Mouse (Mus musculus) embryo, embryonic 11 days (tissue): ENCODE results near the gene Apoh.
A peak's percentile ranks its signal among the peaks of the same experiment; 100 is the strongest.

Experiments
- DNase-seq: peaks from one replicate; pipeline ENCODE4 v3.0.0-alpha.2; 2015

Apoh gene

GRCm38 (mm10) chr11:108384920-108385665, 41.9 kb downstream of the Apoh start:
- peak; percentile 37 for DNase-seq

GRCm38 (mm10) chr11:108385666-108386024, 42.5 kb downstream of the Apoh start:
- DNase-seq: no peak

GRCm38 (mm10) chr11:108395061-108395460, 51.9 kb downstream of the Apoh start:
- no peak for DNase-seq

GRCm38 (mm10) chr11:108396076-108396829, 53.1 kb downstream of the Apoh start:
- DNase-seq: no peak

GRCm38 (mm10) chr11:108409876-108410644, 66.9 kb downstream of the Apoh start:
- DNase-seq: no peak

- no peak for DNase-seq
Measured at GRCm38 (mm10) chr11:108416360-108416759, 73.2 kb downstream of the Apoh start.

GRCm38 (mm10) chr11:108418540-108418939, 75.4 kb downstream of the Apoh start:
- peak; percentile 77 for DNase-seq

GRCm38 (mm10) chr11:108419242-108419641, 76.1 kb downstream of the Apoh start:
- no peak for DNase-seq

- DNase-seq: no peak
Measured at GRCm38 (mm10) chr11:108420751-108421150, 77.6 kb downstream of the Apoh start.

- DNase-seq: no peak
Measured at GRCm38 (mm10) chr11:108423221-108423620, 80.1 kb downstream of the Apoh start.

- no peak for DNase-seq
Measured at GRCm38 (mm10) chr11:108424111-108424510, 81.0 kb downstream of the Apoh start.

- DNase-seq: peak; percentile 100
Measured at GRCm38 (mm10) chr11:108424889-108425591, 81.9 kb downstream of the Apoh start, which contains the start of gene Cep112. TSS of gene Cep112 (plus strand) at chr11:108425192.

GRCm38 (mm10) chr11:108425592-108425921, 82.4 kb downstream of the Apoh start:
- DNase-seq: no peak

GRCm38 (mm10) chr11:108426086-108426485, 82.9 kb downstream of the Apoh start:
- DNase-seq: no peak

- DNase-seq: no peak
Measured at GRCm38 (mm10) chr11:108427191-108427590, 84.0 kb downstream of the Apoh start.

- no peak for DNase-seq
Measured at GRCm38 (mm10) chr11:108429076-108429475, 85.9 kb downstream of the Apoh start.

GRCm38 (mm10) chr11:108443893-108444563, 100.9 kb downstream of the Apoh start:
- DNase-seq: no peak

- no peak for DNase-seq
Measured at GRCm38 (mm10) chr11:108447148-108447547, 104.0 kb downstream of the Apoh start.

- peak; percentile 74 for DNase-seq
Measured at GRCm38 (mm10) chr11:108449811-108450210, 106.7 kb downstream of the Apoh start.

GRCm38 (mm10) chr11:108459599-108459998, 116.4 kb downstream of the Apoh start:
- no peak for DNase-seq
